Mouse (Mus musculus): ENCODE measurements around the gene Igsf1.
A peak's percentile ranks its signal among the peaks of the same experiment; 100 is the strongest.

Igsf1 gene

DNA sequence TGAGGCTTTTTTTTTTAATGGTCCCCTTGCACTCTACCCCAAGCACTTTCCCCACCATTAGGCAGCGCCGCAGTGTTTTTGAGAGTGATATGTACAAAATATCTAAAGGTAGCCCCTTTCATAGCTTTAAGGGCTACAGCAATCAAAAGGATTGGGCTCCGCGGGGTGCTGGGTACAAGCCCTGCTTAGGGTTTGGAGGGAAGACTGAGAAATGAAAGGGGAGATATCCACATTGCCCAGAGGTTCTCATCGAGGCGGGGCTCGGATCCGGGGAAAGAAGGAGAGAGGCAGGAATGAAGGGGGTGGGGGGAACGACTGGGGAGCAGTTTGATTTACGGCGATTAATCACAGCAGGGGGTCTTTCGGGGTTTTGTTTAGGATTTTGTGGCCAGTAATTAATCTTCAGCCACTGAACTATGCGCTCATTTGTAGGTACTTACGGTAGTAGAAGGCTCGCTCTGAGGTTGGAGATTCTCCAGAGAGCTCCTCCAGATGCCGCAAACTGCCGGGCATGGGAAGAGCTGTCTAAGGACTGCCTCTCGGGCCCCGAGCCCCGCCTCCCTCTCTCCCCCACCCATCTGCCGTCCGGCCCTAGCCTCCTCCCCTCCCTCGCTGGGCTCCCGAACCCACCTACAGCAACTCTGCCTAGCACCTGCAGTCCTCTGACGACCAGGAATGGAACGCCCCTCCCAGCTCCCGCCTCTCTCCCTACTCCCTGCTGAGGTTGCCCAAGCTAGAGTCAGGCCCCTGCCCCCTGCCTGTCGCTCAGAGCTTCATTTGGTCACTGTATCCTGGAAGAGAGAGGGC, at the start of gene Igsf1:
Igsf1 (minus strand) TSS at position 537 of the 807 bp plus-strand sequence.
- peak; percentile 14 to 23 for DNase-seq

DNA sequence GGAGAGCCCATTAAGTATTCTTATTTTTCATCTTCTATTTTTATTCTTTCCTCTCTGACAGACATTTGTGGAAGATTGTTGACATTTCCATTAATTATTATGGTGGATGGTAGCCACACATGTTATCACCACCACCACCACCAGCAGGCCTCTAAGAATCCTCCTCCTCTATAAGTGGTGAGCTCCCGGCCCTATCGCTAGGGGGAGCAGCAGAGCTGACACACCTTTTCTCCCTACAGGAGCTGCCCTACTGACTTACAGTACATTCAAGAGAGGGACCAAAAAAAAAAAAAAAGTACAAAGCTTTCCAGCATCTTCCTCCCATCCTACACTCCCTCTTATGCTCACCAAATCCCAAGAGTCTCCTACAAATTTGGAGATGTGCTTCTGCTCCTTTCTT, 26.7 kb downstream of the Igsf1 start:
- DNase-seq: peak in 1 of 2 experiments; percentile 23

DNA sequence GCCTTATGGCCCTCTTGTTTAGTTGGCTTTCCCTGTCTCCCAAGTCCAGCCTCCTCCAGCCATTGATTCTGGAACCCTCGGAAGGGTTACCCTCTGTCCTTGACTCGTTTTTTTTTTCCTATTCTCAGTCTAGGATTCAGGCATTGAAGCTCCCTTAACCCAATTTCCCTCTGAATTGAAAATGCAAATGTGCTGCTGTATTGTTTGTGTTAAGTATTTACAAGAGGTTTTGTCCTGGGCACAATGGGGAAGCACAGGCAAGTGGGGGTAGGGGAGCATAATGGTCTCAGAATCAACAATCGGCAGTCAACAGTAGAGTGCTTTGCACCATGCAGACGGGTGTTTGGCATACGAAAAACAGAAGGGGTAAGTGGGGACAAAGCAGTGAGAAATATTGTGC, 52.4 kb downstream of the Igsf1 start:
- DNase-seq: no peak

DNA sequence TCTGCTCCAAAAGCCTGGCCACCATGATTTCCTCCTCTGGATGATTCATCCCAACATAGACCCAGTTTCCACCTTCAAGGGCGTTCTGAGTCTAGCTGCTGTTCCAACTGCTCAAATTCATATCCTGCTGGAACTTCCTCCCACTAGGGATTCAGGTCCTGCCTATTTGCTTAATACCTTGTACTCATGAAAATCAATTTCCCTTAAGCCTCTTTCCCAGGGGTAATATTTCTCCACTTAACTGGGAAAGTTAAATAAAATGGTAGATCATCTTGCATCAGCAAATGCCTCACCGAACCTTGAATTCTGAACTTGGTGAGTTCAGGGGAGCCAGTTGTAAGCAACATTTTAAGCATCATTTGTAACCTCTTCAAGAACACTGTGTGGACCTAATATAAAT, 62.6 kb downstream of the Igsf1 start, which contains the start of gene Olfr1321:
Olfr1321 (minus strand) TSS at position 101 of the 400 bp plus-strand sequence.
- no peak for DNase-seq

All from kidney, postnatal 36 days (tissue).